Mouse (Mus musculus) neural tube, embryonic 11.5 days (tissue): ENCODE data around the gene Fes. TPM values are rescaled to one million over a fixed set of nuclear protein-coding genes. Genes with fewer than 3 reads are reported as not detected.

Experiments
- polyA plus RNA-seq: library from polyadenylated mRNA; unstranded; fragments of >200 nt; fragmentation: Nextera tagmentation; extraction: Ambion mirVana; gene quantifications from 2 replicates; pipeline ENCODE4 v1.2.1, GENCODE M21; 2014

The Fes gene
- polyA plus RNA-seq, 1 experiment from 2014 or later: 7.1 TPM

Other genes with a start within 250 kb of the Fes start
- 10.5 and 12.1 TPM in 2 replicates for gene Sema4b, start 201.1 kb downstream of the Fes start, polyA plus RNA-seq
- gene Cib1, start 155.1 kb downstream of the Fes start, polyA plus RNA-seq: 53.2 and 65.5 TPM in 2 replicates
- 4.5 and 4.9 TPM in 2 replicates for gene Gdpgp1, start 155.1 kb downstream of the Fes start, polyA plus RNA-seq
- gene Ttll13, start 141.6 kb downstream of the Fes start, polyA plus RNA-seq: 1.3 and 2.1 TPM in 2 replicates
- gene Ngrn, start 126.7 kb downstream of the Fes start, polyA plus RNA-seq: 42.9 and 43.3 TPM in 2 replicates
- gene Vps33b, start 118.3 kb downstream of the Fes start, polyA plus RNA-seq: 15.1 and 15.8 TPM in 2 replicates
- gene Prc1, start 93.5 kb downstream of the Fes start, polyA plus RNA-seq: 179 and 183 TPM in 2 replicates
- gene Rccd1, start 63.5 kb downstream of the Fes start, polyA plus RNA-seq: 12.0 and 12.8 TPM in 2 replicates
- gene Unc45a, start 46.9 kb downstream of the Fes start, polyA plus RNA-seq: 36.2 and 36.8 TPM in 2 replicates
- gene Hddc3, start 44.8 kb downstream of the Fes start, polyA plus RNA-seq: 22.1 and 26.3 TPM in 2 replicates
- gene Man2a2, start 16.6 kb downstream of the Fes start, polyA plus RNA-seq: 9.7 and 11.2 TPM in 2 replicates
- 4.9 and 5.8 TPM in 2 replicates for gene Furin, start 17.5 kb upstream of the Fes start, polyA plus RNA-seq
- gene Blm, start 147.2 kb upstream of the Fes start, polyA plus RNA-seq: 34.5 and 37.6 TPM in 2 replicates